Mouse (Mus musculus): ENCODE data around the gene Gm10037. TPM values are rescaled to one million over a fixed set of nuclear protein-coding genes. Genes with fewer than 3 reads are reported as not detected.
"Not testable (repeated sequence)": the region's sequence is repeated elsewhere in the genome, so short reads cannot be mapped to it uniquely, and the experiment has no call there.

Gene Gm10037
- polyA plus RNA-seq, 1 experiment from 2014 or later = 2.9 TPM

GRCm38 (mm10) chr13:67818636-67819035, 12.3 kb upstream of the Gm10037 start:
- H3K9me3 ChIP-seq (replicated peaks; ENCODE audit: control insufficient read depth, low read length) = no peaks in the 10 kb centered on the region
- no peak overlapping the region for H3K4me2 ChIP-seq (ENCODE audit: low read depth, low read length)
- 88% methylated on average over 1 of the region's 1 CpGs for WGBS
- no peaks in the 10 kb centered on the region; the same call in 1 of the 2 replicates for H3K36me3 ChIP-seq (replicated peaks; ENCODE audit: control insufficient read depth, insufficient read depth, low read depth, low read length)
- no peak overlapping the region for H3K9ac ChIP-seq (replicated peaks; ENCODE audit: low read length)
- H3K27me3 ChIP-seq (ENCODE audit: control insufficient read depth, insufficient read depth, low read length) = no peaks in the 10 kb centered on the region
- DNase-seq (ENCODE audit: low spot score) (no peak), ATAC-seq (replicated peaks; ENCODE audit: insufficient number of reproducible peaks, low FRiP score, low TSS enrichment, low read depth) (no peak)
- H3K4me3 ChIP-seq (ENCODE audit: low read depth, low read length) = no peak overlapping the region
- no peaks in the 10 kb centered on the region for H3K4me1 ChIP-seq (ENCODE audit: control insufficient read depth, insufficient read depth, low read length)
- H3K27ac ChIP-seq (replicated peaks; ENCODE audit: low read depth, low read length) = no peak overlapping the region

DNA sequence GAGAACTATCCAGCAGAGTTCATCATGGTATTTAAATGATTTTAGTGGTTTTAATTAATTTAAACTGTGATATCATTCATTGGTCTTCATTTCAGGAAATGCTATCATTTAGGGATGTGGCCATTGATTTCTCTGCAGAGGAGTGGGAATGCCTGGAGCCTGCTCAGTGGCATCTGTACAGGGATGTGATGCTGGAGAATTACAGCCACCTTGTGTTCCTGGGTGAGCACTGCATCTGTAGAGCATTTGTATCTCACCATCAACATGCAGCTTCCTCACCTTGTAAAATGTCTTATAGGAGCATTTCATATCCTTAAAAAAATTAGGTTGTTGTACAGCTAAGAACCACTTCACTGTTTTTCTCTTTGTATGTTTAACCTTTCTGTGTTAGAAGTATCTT, 2.2 kb downstream of the Gm10037 start:
- H3K9me3 ChIP-seq (replicated peaks; ENCODE audit: control insufficient read depth, low read length); H3K4me1 ChIP-seq (ENCODE audit: control insufficient read depth, insufficient read depth, low read length); H3K4me2 ChIP-seq (ENCODE audit: low read depth, low read length); DNase-seq (ENCODE audit: low spot score); H3K36me3 ChIP-seq (replicated peaks; ENCODE audit: control insufficient read depth, insufficient read depth, low read depth, low read length); H3K27me3 ChIP-seq (ENCODE audit: control insufficient read depth, insufficient read depth, low read length); H3K9ac ChIP-seq (replicated peaks; ENCODE audit: low read length); ATAC-seq (replicated peaks; ENCODE audit: insufficient number of reproducible peaks, low FRiP score, low TSS enrichment, low read depth); H3K27ac ChIP-seq (replicated peaks; ENCODE audit: low read depth, low read length); H3K4me3 ChIP-seq (ENCODE audit: low read depth, low read length): not testable (repeated sequence)

DNA sequence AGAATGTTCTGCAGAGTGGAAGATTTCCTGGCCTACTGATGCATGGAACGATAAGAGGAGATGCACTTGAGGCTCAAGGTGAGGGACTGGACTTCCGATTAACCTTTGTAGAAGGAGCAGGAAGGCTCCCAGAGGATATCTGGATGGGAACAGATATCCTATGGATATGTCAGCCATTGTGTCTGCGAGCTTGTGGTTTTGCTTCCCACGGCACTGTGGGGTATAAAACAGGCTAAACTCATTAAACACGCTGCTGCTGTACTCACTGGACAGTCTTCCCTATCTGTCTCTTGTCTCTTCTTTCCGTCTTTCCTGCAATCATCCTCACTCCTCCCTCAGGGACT, 12.8 kb downstream of the Gm10037 start:
- ATAC-seq (replicated peaks; ENCODE audit: insufficient number of reproducible peaks, low FRiP score, low TSS enrichment, low read depth) = no peak
- no peak overlapping the region for H3K27ac ChIP-seq (replicated peaks; ENCODE audit: low read depth, low read length)
- no peak for DNase-seq (ENCODE audit: low spot score)

GRCm38 (mm10) chr13:67844119-67844852, 13.4 kb downstream of the Gm10037 start:
- Histone ChIP-seq H3K36me3 (replicated peaks; ENCODE audit: control insufficient read depth, insufficient read depth, low read depth, low read length) (no peaks in the 10 kb centered on the region), H3K4me3 (ENCODE audit: low read depth, low read length) (peak overlapping the region; percentile 17), H3K4me1 (ENCODE audit: control insufficient read depth, insufficient read depth, low read length) (no peaks in the 10 kb centered on the region; the same call in 1 of the 2 replicates), H3K27me3 (ENCODE audit: control insufficient read depth, insufficient read depth, low read length) (no peaks in the 10 kb centered on the region), H3K27ac (replicated peaks; ENCODE audit: low read depth, low read length) (no peak overlapping the region), H3K4me2 (ENCODE audit: low read depth, low read length) (peak overlapping the region; percentile 36), H3K9me3 (replicated peaks; ENCODE audit: control insufficient read depth, low read length) (no peaks in the 10 kb centered on the region), H3K9ac (replicated peaks; ENCODE audit: low read length) (peak overlapping the region; percentile 51)
- peak; percentile 48; the same call in 1 of the 2 replicates for ATAC-seq (replicated peaks; ENCODE audit: insufficient number of reproducible peaks, low FRiP score, low TSS enrichment, low read depth)
- peak; percentile 79 for DNase-seq (ENCODE audit: low spot score)
- WGBS = under 1% methylated on average over 14 of the region's 19 CpGs

More for the DNA sequence above, 12.8 kb downstream of the Gm10037 start:
- Histone ChIP-seq H3K9ac (replicated peaks; ENCODE audit: low read length) (peak overlapping the region; percentile 51), H3K27me3 (ENCODE audit: control insufficient read depth, insufficient read depth, low read length) (no peaks in the 10 kb centered on the region), H3K36me3 (replicated peaks; ENCODE audit: control insufficient read depth, insufficient read depth, low read depth, low read length) (no peaks in the 10 kb centered on the region), H3K4me1 (ENCODE audit: control insufficient read depth, insufficient read depth, low read length) (no peaks in the 10 kb centered on the region; the same call in 1 of the 2 replicates), H3K9me3 (replicated peaks; ENCODE audit: control insufficient read depth, low read length) (no peaks in the 10 kb centered on the region), H3K4me2 (ENCODE audit: low read depth, low read length) (peak overlapping the region; percentile 36), H3K4me3 (ENCODE audit: low read depth, low read length) (no peak overlapping the region)
- WGBS = 39% methylated on average over 6 of the region's 6 CpGs

DNA sequence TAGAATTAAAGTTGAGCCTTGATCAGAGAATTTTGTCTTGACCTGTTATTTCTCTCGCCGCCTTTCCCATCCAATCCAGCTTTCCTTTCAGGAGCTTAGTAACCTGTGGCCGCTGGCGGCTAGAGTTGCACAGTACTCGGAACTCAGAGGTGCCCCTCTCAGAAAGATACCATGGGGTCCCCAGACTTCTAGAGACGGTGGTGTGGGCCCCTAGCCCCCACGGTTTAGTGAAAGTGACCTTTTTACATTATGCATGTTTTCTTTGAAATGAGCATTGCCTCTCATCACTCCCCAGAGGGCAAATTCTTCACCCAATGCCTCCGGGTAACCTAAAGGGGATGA, 13.9 kb downstream of the Gm10037 start:
- ATAC-seq (replicated peaks; ENCODE audit: insufficient number of reproducible peaks, low FRiP score, low TSS enrichment, low read depth) = 0 out of 2 replicates have a peak, but pooled peaks have one; percentile 39
- Histone ChIP-seq H3K9ac (replicated peaks; ENCODE audit: low read length) (no peak overlapping the region; the same call in 1 of the 2 replicates), H3K4me2 (ENCODE audit: low read depth, low read length) (peak overlapping the region; percentile 32; the same call in 1 of the 2 replicates), H3K9me3 (replicated peaks; ENCODE audit: control insufficient read depth, low read length) (no peaks in the 10 kb centered on the region), H3K27ac (replicated peaks; ENCODE audit: low read depth, low read length) (no peak overlapping the region), H3K4me3 (ENCODE audit: low read depth, low read length) (no peak overlapping the region), H3K36me3 (replicated peaks; ENCODE audit: control insufficient read depth, insufficient read depth, low read depth, low read length) (no peaks in the 10 kb centered on the region), H3K4me1 (ENCODE audit: control insufficient read depth, insufficient read depth, low read length) (no peaks in the 10 kb centered on the region; the same call in 1 of the 2 replicates), H3K27me3 (ENCODE audit: control insufficient read depth, insufficient read depth, low read length) (no peaks in the 10 kb centered on the region)
- DNase-seq (ENCODE audit: low spot score) = peak; percentile 39
- WGBS = 16% methylated on average over 8 of the region's 8 CpGs

GRCm38 (mm10) chr13:67850361-67850760, 19.5 kb downstream of the Gm10037 start:
- H3K4me2 ChIP-seq (ENCODE audit: low read depth, low read length) = no peak overlapping the region
- H3K9me3 ChIP-seq (replicated peaks; ENCODE audit: control insufficient read depth, low read length) = no peaks in the 10 kb centered on the region
- no peak overlapping the region for H3K4me3 ChIP-seq (ENCODE audit: low read depth, low read length)
- no peaks in the 10 kb centered on the region for H3K4me1 ChIP-seq (ENCODE audit: control insufficient read depth, insufficient read depth, low read length)
- H3K9ac ChIP-seq (replicated peaks; ENCODE audit: low read length) = no peak overlapping the region
- 83% methylated on average over 3 of the region's 3 CpGs for WGBS
- ATAC-seq (replicated peaks; ENCODE audit: insufficient number of reproducible peaks, low FRiP score, low TSS enrichment, low read depth) = no peak
- no peak overlapping the region for H3K27ac ChIP-seq (replicated peaks; ENCODE audit: low read depth, low read length)
- no peaks in the 10 kb centered on the region for H3K27me3 ChIP-seq (ENCODE audit: control insufficient read depth, insufficient read depth, low read length)
- no peaks in the 10 kb centered on the region for H3K36me3 ChIP-seq (replicated peaks; ENCODE audit: control insufficient read depth, insufficient read depth, low read depth, low read length)
- DNase-seq (ENCODE audit: low spot score) = no peak

GRCm38 (mm10) chr13:67853130-67853529, 22.2 kb downstream of the Gm10037 start:
- WGBS = 73% methylated on average over 6 of the region's 6 CpGs

GRCm38 (mm10) chr13:67853983-67854382, 23.1 kb downstream of the Gm10037 start:
- ATAC-seq (replicated peaks; ENCODE audit: insufficient number of reproducible peaks, low FRiP score, low TSS enrichment, low read depth) = no peak
- no peak overlapping the region for H3K9ac ChIP-seq (replicated peaks; ENCODE audit: low read length)
- WGBS = 86% methylated on average over 2 of the region's 2 CpGs
- no peaks in the 10 kb centered on the region for H3K9me3 ChIP-seq (replicated peaks; ENCODE audit: control insufficient read depth, low read length)
- DNase-seq (ENCODE audit: low spot score) = no peak
- no peak overlapping the region for H3K4me3 ChIP-seq (ENCODE audit: low read depth, low read length)
- no peak overlapping the region for H3K27ac ChIP-seq (replicated peaks; ENCODE audit: low read depth, low read length)
- no peaks in the 10 kb centered on the region for H3K36me3 ChIP-seq (replicated peaks; ENCODE audit: control insufficient read depth, insufficient read depth, low read depth, low read length)
- no peaks in the 10 kb centered on the region for H3K4me1 ChIP-seq (ENCODE audit: control insufficient read depth, insufficient read depth, low read length)
- H3K27me3 ChIP-seq (ENCODE audit: control insufficient read depth, insufficient read depth, low read length) = no peaks in the 10 kb centered on the region
- H3K4me2 ChIP-seq (ENCODE audit: low read depth, low read length) = no peak overlapping the region

More at GRCm38 (mm10) chr13:67853130-67853529, 22.2 kb downstream of the Gm10037 start:
- Histone ChIP-seq H3K36me3 (replicated peaks; ENCODE audit: control insufficient read depth, insufficient read depth, low read depth, low read length) (no peaks in the 10 kb centered on the region), H3K27me3 (ENCODE audit: control insufficient read depth, insufficient read depth, low read length) (no peaks in the 10 kb centered on the region), H3K4me3 (ENCODE audit: low read depth, low read length) (no peak overlapping the region), H3K4me2 (ENCODE audit: low read depth, low read length) (no peak overlapping the region), H3K9me3 (replicated peaks; ENCODE audit: control insufficient read depth, low read length) (no peaks in the 10 kb centered on the region), H3K27ac (replicated peaks; ENCODE audit: low read depth, low read length) (no peak overlapping the region), H3K9ac (replicated peaks; ENCODE audit: low read length) (no peak overlapping the region), H3K4me1 (ENCODE audit: control insufficient read depth, insufficient read depth, low read length) (no peaks in the 10 kb centered on the region)
- ATAC-seq (replicated peaks; ENCODE audit: insufficient number of reproducible peaks, low FRiP score, low TSS enrichment, low read depth) (no peak), DNase-seq (ENCODE audit: low spot score) (no peak)

Data from embryonic facial prominence, embryonic 11.5 days (tissue).